Mouse (Mus musculus): ENCODE data around the gene Mtus2. TPM values are rescaled to one million over a fixed set of nuclear protein-coding genes. Genes with fewer than 3 reads are reported as not detected.

Gene Mtus2
- 10.9 and 13.3 TPM in 2 replicates for polyA plus RNA-seq (2015; fragmentation: Nextera tagmentation; extraction: Ambion mirVana)

DNA sequence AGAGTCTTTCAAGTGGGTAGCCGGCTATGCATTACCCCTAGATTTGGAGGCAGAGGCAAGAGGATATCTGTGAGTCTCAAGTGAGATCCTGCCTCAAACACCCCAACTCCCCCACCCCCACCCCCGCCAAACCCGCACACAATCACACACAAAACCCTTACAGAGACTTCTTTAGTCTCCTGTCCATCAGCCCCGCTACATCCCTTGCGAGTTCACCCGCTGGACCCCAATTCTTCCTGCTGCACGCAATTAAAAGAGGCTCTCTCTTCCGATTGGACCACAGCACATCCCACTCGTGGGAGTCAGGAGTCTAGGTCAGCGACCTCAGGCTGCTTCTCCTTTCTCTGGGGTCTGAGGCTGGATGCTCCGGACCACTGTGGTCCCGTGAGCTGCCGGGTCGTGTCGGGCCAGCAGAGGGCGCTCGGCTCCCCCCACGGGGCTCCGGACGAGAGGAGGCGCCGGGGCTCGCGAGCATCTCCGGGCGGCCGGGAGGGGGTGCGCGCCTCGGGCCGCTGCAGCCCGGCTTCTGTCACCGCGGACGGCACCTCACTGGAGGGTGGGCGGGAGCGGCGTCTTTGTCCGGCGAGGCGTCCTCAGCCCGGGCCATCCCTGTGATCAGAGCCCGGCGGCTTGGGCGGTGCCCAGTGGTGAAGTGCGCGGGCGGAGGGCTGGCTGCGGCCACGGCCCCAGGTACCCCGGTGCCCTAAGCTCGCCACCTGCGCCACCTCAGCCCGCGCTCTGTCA lies at the start of gene Mtus2:
Mtus2 (plus strand) TSS at position 500 of the 744 bp plus-strand sequence.

Other genes starting within 250 kb of the Mtus2 start
- gene Flt1, start 231.3 kb upstream of the Mtus2 start, polyA plus RNA-seq (2015; fragmentation: Nextera tagmentation; extraction: Ambion mirVana), result 7.6 and 8.7 TPM in 2 replicates
- 281 and 315 TPM in 2 replicates for gene Pomp, start 96.9 kb upstream of the Mtus2 start, polyA plus RNA-seq (2015; fragmentation: Nextera tagmentation; extraction: Ambion mirVana)
- gene Slc46a3, start 62.5 kb upstream of the Mtus2 start, polyA plus RNA-seq (2015; fragmentation: Nextera tagmentation; extraction: Ambion mirVana), result 1.7 and 2.8 TPM in 2 replicates